In genomic region chr2:118466601-118467000, GRCm38 (mm10) we compare ENCODE assay signal across 14 mouse cellular contexts. TPM values are rescaled to one million over a fixed set of nuclear protein-coding genes. Genes with fewer than 3 reads are reported as not detected.
DNase-seq lines count a peak whose midpoint lies in the region; ATAC-seq and TF ChIP-seq lines count a peak whose summit lies in the region.
"Had no signal": no experiment of that assay in that cellular context is flagged by ENCODE, and none has a peak within 500 bp of the region (broad histone marks: within the 10 kb centered on the region; RNA-seq: fewer than 3 reads in every experiment).

No protein-coding gene starts in this region.

- peak; percentile 41; the same call in 1 of the 2 replicates for TF ChIP-seq CTCF in kidney, postnatal 0 days (IDR thresholded peaks at IDR 0.05; ENCODE audit: low read depth)
- TF ChIP-seq CTCF in stomach, postnatal 0 days (IDR thresholded peaks at IDR 0.05; ENCODE audit: low read depth) = peak; percentile 54

- no peak overlapping the region for H3K4me3 ChIP-seq in kidney, postnatal 0 days (replicated peaks; ENCODE audit: low read depth, low read length)
- H3K4me3 ChIP-seq in stomach, postnatal 0 days (ENCODE audit: low read depth, low read length) = no peak overlapping the region
- H3K4me3 ChIP-seq: embryonic facial prominence, embryonic 12.5 days; hindbrain, embryonic 10.5 days; liver, embryonic 12.5 days had no signal

- peaks cover 42% of the 10 kb centered on the region for H3K36me3 ChIP-seq in kidney, postnatal 0 days (ENCODE audit: insufficient read depth, low read length)
- H3K36me3 ChIP-seq in stomach, postnatal 0 days (ENCODE audit: control insufficient read depth, insufficient read depth, low read length) = peaks cover 14% of the 10 kb centered on the region

- TF ChIP-seq EP300 in stomach, postnatal 0 days (optimal IDR thresholded peaks at IDR 0.05) = no peak

- no peak for DNase-seq in kidney, postnatal 0 days (ENCODE audit: low spot score)
- no peak for DNase-seq in kidney, adult 11 months
- peak; percentile 25 for DNase-seq in thymus, postnatal 14 days
- DNase-seq in thymus, postnatal 25 days = no peak
- peak; percentile 75 for DNase-seq in R1 (ENCODE audit: low read depth, low spot score)
- no peak for DNase-seq in stomach, postnatal 0 days (ENCODE audit: low spot score)
- DNase-seq: adrenal gland, postnatal 25 days; cerebellum, postnatal 36 days; kidney, adult 2 months; lung, postnatal 4 days had no signal

- no peaks in the 10 kb centered on the region for H3K27me3 ChIP-seq in kidney, postnatal 0 days (ENCODE audit: insufficient read depth, low read length)
- no peaks in the 10 kb centered on the region for H3K27me3 ChIP-seq in stomach, postnatal 0 days (ENCODE audit: control insufficient read depth, insufficient read depth, low read length)
- H3K27me3 ChIP-seq: embryonic facial prominence, embryonic 12.5 days; liver, embryonic 12.5 days had no signal

- no peak overlapping the region for H3K9ac ChIP-seq in kidney, postnatal 0 days (ENCODE audit: low read depth, low read length)
- H3K9ac ChIP-seq in stomach, postnatal 0 days (ENCODE audit: low read length) = no peak overlapping the region
- H3K9ac ChIP-seq: embryonic facial prominence, embryonic 12.5 days; liver, embryonic 12.5 days had no signal

- no peak overlapping the region for H3K27ac ChIP-seq in kidney, postnatal 0 days
- no peak overlapping the region for H3K27ac ChIP-seq in stomach, postnatal 0 days (replicated peaks)
- H3K27ac ChIP-seq: embryonic facial prominence, embryonic 12.5 days; hindbrain, embryonic 10.5 days; liver, embryonic 12.5 days had no signal

- H3K4me2 ChIP-seq in kidney, postnatal 0 days (ENCODE audit: low read length) = no peak overlapping the region
- no peak overlapping the region for H3K4me2 ChIP-seq in stomach, postnatal 0 days (replicated peaks; ENCODE audit: low read depth)
- H3K4me2 ChIP-seq: embryonic facial prominence, embryonic 12.5 days; liver, embryonic 12.5 days had no signal

- WGBS in kidney, postnatal 0 days = 50% methylated on average over 1 of the region's 1 CpGs
- WGBS in stomach, postnatal 0 days = 78% methylated on average over 1 of the region's 1 CpGs

- ATAC-seq in kidney, postnatal 0 days (replicated peaks; ENCODE audit: low FRiP score, low read depth) = no peak
- no peak for ATAC-seq in stomach, postnatal 0 days (ENCODE audit: low FRiP score, low TSS enrichment)
- no peak for ATAC-seq in activated CD4-positive, CD25-positive, alpha-beta regulatory T cell, adult 4 months
- ATAC-seq: liver, embryonic 12.5 days had no signal

- H3K4me1 ChIP-seq in kidney, postnatal 0 days (replicated peaks; ENCODE audit: insufficient read depth, low read length) = no peaks in the 10 kb centered on the region
- no peaks in the 10 kb centered on the region for H3K4me1 ChIP-seq in stomach, postnatal 0 days (replicated peaks; ENCODE audit: control insufficient read depth, insufficient read depth)
- H3K4me1 ChIP-seq: liver, embryonic 12.5 days had no signal

- no peaks in the 10 kb centered on the region for H3K9me3 ChIP-seq in kidney, postnatal 0 days (replicated peaks; ENCODE audit: low read length)
- H3K9me3 ChIP-seq in stomach, postnatal 0 days (ENCODE audit: control insufficient read depth, low read length) = no peaks in the 10 kb centered on the region
- H3K9me3 ChIP-seq: embryonic facial prominence, embryonic 12.5 days; hindbrain, embryonic 10.5 days; liver, embryonic 12.5 days had no signal

RNA-seq across cellular contexts. Expression of gene Srp14, which starts 12.9 kb away (rescaled TPM):
- 237 and 255 TPM in 2 replicates for polyA plus RNA-seq in kidney, postnatal 0 days (2015; fragmentation: Nextera tagmentation; extraction: Ambion mirVana)
- polyA plus RNA-seq in stomach, postnatal 0 days (2015; fragmentation: Nextera tagmentation; extraction: Ambion mirVana) = 175 and 180 TPM in 2 replicates
- polyA plus RNA-seq in activated CD4-positive, CD25-positive, alpha-beta regulatory T cell, adult 4 months (2017; shearing (Covaris generic)) = 100 to 1,000 TPM; 294 to 327 TPM

Comparison
In these comparisons a context has a peak if more than half of its experiments do, and no peak if none do; other contexts are left out.
1. DNase-seq: peak in thymus, postnatal 14 days (single experiment) and R1 (single experiment); none in kidney, postnatal 0 days (single experiment), kidney, adult 11 months (single experiment), thymus, postnatal 25 days (single experiment) and stomach, postnatal 0 days (single experiment).